Mouse (Mus musculus): ENCODE results near the gene Tbcb. TPM values are rescaled to one million over a fixed set of nuclear protein-coding genes. Genes with fewer than 3 reads are reported as not detected.

Gene Tbcb
- polyA plus RNA-seq, 1 experiment: 2.6 TPM

DNA sequence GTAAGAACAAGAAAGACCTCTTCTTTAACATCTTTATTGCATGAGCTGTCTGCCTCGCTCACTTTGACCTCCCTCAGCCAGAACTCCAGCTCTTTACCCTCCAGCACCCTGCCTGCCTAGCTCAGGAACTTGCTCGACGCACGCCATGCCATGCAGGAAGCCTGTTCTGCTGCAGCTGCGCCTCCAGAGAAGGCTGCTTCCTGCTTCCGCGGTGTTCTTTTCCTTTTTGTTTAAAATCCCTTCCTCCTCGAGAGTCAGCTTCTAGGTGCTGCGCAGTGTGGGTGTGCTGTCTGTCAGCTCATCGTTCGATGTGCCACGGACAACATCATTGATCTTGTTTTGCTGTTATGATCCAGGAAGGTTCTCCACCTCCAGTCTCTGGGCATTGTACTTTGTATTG is 55.6 kb downstream of the Tbcb start:
- H3K9me3 ChIP-seq (ENCODE audit: control insufficient read depth, low read length): no peaks in the 10 kb centered on the region
- no peak overlapping the region for H3K4me3 ChIP-seq (replicated peaks)
- TF ChIP-seq GATA1 (IDR thresholded peaks at IDR 0.05; ENCODE audit: low read length) (no peak), TAL1 (IDR thresholded peaks at IDR 0.05; ENCODE audit: low read length) (no peak)
- H3K4me1 ChIP-seq (ENCODE audit: control insufficient read depth): peaks cover 3% of the 10 kb centered on the region
- H3K27me3 ChIP-seq (ENCODE audit: control insufficient read depth): no peaks in the 10 kb centered on the region
- H3K36me3 ChIP-seq (ENCODE audit: control insufficient read depth): peaks cover 19% of the 10 kb centered on the region

Other genes with a start within 250 kb of the Tbcb start
- gene Zfp568, start 248.3 kb downstream of the Tbcb start, polyA plus RNA-seq (2012): 0.04 TPM in 2 replicates
- gene Zfp14, start 180.9 kb downstream of the Tbcb start, polyA plus RNA-seq (2012): 0.02 TPM in 1 of 2 replicates, not detected in the other
- gene Zfp82, start 159.4 kb downstream of the Tbcb start, polyA plus RNA-seq (2012): 0.02 TPM in 1 of 2 replicates, not detected in the other
- gene Gm26920, start 141.9 kb downstream of the Tbcb start, polyA plus RNA-seq (2012): not detected in 2 replicates
- not detected in 2 replicates for gene Zfp566, start 141.7 kb downstream of the Tbcb start, polyA plus RNA-seq (2012)
- gene Zfp260, start 137.5 kb downstream of the Tbcb start, polyA plus RNA-seq (2012): not detected in 2 replicates
- 0.11 TPM in 1 of 2 replicates, not detected in the other for gene Zfp382, start 110.3 kb downstream of the Tbcb start, polyA plus RNA-seq (2012)
- gene Zfp146, start 62.5 kb downstream of the Tbcb start, polyA plus RNA-seq (2012): 0.14 and 0.46 TPM in 2 replicates
- 0.12 TPM in 1 of 2 replicates, not detected in the other for gene Cox7a1, start 48.1 kb downstream of the Tbcb start, polyA plus RNA-seq (2012)
- 17.1 and 21.2 TPM in 2 replicates for gene Capns1, start 33.5 kb downstream of the Tbcb start, polyA plus RNA-seq (2012)
- gene Polr2i, start 324 bp downstream of the Tbcb start, polyA plus RNA-seq (2012): 9.4 and 10.9 TPM in 2 replicates
- not detected in 2 replicates for gene Ovol3, start 3.5 kb upstream of the Tbcb start, polyA plus RNA-seq (2012)
- 0.04 TPM in 1 of 2 replicates, not detected in the other for gene Thap8, start 47.8 kb upstream of the Tbcb start, polyA plus RNA-seq (2012)
- gene Wdr62, start 48.1 kb upstream of the Tbcb start, polyA plus RNA-seq (2012): 14.8 and 30.0 TPM in 2 replicates
- gene Clip3, start 59.5 kb upstream of the Tbcb start, polyA plus RNA-seq (2012): not detected in 2 replicates
- 2.1 and 2.8 TPM in 2 replicates for gene Alkbh6, start 76.4 kb upstream of the Tbcb start, polyA plus RNA-seq (2012)
- gene Syne4, start 82.5 kb upstream of the Tbcb start, polyA plus RNA-seq (2012): 0.04 and 0.13 TPM in 2 replicates
- not detected in 2 replicates for gene E130208F15Rik, start 89.5 kb upstream of the Tbcb start, polyA plus RNA-seq (2012)
- 0.45 and 0.47 TPM in 2 replicates for gene Sdhaf1, start 91.6 kb upstream of the Tbcb start, polyA plus RNA-seq (2012)
- 0.05 TPM in 1 of 2 replicates, not detected in the other for gene Lrfn3, start 130.5 kb upstream of the Tbcb start, polyA plus RNA-seq (2012)
- gene Tyrobp, start 181.5 kb upstream of the Tbcb start, polyA plus RNA-seq (2012): 0.91 and 1.6 TPM in 2 replicates
- not detected in 2 replicates for gene Hcst, start 187.6 kb upstream of the Tbcb start, polyA plus RNA-seq (2012)
- 0.23 and 0.30 TPM in 2 replicates for gene Nfkbid, start 189.5 kb upstream of the Tbcb start, polyA plus RNA-seq (2012)
- gene Aplp1, start 213.3 kb upstream of the Tbcb start, polyA plus RNA-seq (2012): 0.13 and 0.33 TPM in 2 replicates
- gene Kirrel2, start 225.4 kb upstream of the Tbcb start, polyA plus RNA-seq (2012): 0.02 and 0.05 TPM in 2 replicates
- not detected in 2 replicates for gene Nphs1, start 226.0 kb upstream of the Tbcb start, polyA plus RNA-seq (2012)